Mouse (Mus musculus) neutrophil, adult 5-6 weeks (primary cell): Measurements from ENCODE around the gene Mdp1. TPM values are rescaled to one million over a fixed set of nuclear protein-coding genes. Genes with fewer than 3 reads are reported as not detected.
A peak's percentile ranks its signal among the peaks of the same experiment; 100 is the strongest.

ENCODE experiments used
- ATAC-seq: fragments of 151-379, 151-347 bp; 2 replicates; pipeline ENCODE4 v1.8.0; 2017; ENCODE audit warnings: mild to moderate bottlenecking, moderate TSS enrichment; ENCODE audit not compliant: insufficient number of reproducible peaks, poor library complexity, low FRiP score, severe bottlenecking; ENCODE audit errors: extremely low read depth
- total RNA-seq: library from RNA; stranded (forward); fragments of 200-1000 nt; gene quantifications from 2 replicates; pipeline ENCODE4 v1.2.3, GENCODE M21; 2017

Gene Mdp1
- total RNA-seq = 40.6 and 42.1 TPM in 2 replicates

DNA sequence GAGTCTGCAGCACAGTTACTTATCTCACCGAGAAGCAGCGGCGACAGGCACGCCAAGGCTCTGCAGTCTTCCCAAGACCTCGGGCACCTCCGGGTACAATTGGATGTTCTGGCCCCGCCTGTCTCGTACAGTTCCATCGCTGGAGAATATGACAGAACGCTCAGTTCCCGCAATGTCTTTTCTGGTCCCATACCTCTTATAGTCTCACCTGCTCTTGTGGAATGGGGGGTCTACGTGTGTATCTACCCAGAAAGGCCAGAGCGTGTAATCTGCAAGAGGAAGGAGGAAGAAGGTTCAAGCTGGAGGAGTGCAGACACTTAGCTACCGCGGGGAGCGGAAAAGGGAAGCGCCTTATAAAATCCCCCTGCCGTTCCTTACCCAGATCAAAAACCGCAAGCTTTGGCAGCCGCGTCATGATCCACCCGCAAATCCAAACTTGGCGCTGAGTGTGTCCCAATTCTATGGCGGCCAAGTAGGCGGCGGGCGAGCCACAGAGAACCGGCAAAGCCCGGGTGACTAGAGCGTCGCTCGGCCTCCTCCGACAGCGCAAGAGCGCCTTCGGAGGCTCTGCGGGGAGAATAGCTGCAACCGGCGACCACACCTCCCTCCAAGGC, at the start of gene Mdp1:
Gene Mdp1, minus strand, starts transcription at position 549 of the 614 bp plus-strand sequence.
- ATAC-seq = peak; percentile 84

DNA sequence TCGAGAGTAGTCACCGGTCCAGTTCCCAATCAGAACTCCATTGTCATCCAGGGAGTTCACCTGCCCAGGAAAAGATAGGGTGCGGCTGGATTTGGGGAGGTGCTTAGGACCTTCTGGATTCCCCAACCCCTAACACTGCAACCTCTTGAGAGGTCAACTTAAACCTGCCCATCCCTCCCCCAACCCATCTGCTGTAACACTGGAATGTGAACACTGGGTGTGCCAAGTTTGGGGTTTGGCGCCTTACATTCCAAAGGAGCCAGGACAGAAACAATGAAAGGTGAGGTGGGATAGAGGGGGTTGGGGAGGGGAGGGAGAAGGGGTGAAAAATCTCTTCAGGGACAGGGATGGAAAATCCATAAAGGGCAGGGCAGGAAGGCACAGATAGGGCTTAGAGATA, 49.2 kb upstream of the Mdp1 start:
- no peak for ATAC-seq

DNA sequence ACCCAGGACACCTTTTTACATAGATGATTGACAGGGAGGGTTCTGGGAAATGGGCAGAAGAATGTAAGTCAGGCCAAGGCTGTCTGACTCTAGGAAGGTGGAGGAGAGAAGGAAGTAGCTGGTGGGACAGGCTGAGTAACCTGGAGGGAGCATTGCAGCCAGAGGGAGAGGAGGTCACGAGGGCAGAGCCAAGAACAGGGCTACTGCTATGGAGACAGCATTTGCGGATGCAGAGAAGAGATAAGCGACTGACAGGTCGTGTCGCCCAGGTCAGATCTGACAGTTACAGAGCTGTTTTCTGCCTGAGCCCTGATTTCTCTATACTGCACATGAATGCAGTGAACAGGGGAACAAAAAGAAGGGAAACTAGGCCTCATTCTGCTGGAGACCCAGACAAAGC, 47.1 kb upstream of the Mdp1 start:
- no peak for ATAC-seq

DNA sequence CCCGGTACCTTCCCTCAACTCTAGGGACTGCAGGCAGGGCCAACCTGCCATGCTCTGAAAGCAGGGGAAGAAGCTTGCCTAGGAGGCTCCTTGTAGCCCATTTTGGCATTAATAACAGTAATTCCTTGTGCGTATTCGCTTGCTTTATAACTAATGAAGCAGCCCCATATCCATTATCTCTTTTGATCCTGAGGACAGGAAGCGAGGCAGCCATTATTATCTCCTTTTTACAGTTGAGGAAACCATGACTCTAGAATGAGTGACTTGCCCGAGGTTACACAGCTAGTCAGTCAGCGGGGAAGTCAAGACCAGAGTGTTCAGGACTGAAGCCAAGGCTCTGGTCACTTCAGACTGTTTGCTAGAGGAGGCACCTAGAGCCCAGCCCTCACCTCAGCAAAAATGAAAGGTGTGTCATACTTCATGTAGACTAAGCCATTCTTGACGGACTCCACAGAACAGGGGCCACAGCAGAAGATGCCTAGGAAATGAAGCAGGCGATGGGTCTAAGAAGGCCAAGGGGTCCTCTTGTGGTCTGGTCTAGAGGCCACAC, 45.8 kb upstream of the Mdp1 start:
- no peak for ATAC-seq

DNA sequence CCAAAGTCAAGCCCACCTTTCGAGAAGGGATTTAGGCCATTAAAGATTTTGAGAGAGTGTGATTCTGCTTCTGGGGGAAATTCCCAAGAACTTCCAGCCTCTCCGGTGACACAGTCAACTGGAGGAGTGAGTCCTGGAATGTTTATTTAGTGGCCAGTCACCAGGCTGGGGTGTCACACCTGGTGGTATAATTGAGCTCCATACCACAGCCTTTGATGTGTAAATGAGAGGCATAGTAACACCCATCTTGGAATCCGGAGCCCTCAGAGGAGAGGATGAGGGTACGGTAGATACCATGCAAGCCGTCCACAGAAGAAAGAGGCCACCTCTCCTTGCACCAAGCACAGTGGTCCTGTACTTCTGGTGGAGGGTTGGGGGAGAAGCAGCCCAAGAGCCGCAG, 42.5 kb upstream of the Mdp1 start:
- no peak for ATAC-seq

DNA sequence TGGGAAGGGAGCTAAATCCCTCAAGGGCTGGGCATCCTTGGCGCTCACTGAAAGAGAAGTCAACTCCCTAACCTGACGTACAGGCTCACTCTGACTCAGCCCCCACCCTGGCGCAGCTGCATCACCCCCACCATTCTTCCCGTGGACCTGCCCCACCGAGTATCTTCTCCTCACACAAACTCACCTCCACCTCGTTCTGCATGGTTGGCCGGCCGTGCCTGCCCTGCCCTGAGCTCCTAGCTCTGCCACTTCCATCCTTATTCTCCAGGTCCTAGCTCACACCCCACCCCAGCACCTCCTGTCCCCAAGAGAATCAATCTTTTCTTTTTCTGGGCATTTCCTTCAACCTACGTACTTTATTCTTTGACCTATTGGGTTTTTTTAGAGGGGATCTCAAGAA, 40.8 kb upstream of the Mdp1 start:
- no peak for ATAC-seq

DNA sequence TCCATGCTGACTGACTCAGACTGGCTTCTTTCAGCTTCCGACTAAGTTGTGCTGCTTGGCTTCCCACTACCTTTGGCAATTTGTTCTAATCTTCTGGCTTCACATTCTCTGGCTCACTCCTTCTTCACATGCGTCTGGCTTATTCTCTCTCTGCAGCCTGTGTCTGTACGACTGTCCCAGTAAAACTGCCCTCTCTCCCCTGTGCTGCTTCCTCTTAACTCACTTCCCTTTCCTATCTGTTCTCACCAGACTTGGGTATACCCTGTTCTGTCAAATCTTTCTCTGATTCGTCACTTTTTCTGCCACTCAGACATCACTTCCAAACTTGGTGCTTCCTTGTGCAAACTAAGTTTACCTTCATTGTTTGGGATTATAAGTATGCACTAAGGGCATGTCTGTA, 36.9 kb upstream of the Mdp1 start:
- ATAC-seq = peak; percentile 71

DNA sequence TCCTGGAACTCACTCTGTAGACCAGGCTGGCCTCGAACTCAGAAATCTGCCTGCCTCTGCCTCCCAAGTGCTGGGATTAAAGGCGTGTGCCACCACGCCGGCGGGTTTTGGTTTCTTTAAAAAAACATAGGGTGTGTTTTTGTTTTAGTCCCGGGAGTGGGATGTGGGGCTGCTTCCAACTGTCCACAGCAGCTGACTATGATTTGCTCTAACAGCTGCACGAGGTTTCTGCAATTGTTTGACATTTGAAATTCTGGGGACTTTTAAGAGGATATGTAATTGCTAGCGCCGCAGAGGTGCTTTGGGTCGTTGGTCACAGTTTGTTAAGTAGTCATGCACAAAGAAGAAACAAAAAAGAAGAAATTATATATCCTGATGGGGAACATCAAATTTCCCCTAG, 29.1 kb upstream of the Mdp1 start:
- ATAC-seq = no peak

DNA sequence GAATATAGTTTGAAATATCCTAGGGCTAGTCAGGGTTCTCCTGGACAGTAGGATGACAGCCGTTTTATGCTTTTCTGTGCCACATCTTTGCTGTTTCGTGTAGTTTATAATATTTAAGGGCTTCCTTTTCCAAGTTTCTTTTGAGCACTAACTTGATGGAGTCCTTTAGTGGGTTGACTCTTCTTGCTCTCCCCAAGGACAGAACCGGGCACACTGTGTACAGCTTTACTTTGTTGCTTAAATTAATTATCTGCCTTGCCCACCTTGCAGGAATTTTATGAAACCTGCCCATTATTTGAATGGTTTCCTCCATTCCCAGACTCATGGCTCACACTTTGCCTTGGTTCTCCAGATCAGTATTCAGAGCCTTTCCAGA, 21.8 kb upstream of the Mdp1 start:
- ATAC-seq = no peak

DNA sequence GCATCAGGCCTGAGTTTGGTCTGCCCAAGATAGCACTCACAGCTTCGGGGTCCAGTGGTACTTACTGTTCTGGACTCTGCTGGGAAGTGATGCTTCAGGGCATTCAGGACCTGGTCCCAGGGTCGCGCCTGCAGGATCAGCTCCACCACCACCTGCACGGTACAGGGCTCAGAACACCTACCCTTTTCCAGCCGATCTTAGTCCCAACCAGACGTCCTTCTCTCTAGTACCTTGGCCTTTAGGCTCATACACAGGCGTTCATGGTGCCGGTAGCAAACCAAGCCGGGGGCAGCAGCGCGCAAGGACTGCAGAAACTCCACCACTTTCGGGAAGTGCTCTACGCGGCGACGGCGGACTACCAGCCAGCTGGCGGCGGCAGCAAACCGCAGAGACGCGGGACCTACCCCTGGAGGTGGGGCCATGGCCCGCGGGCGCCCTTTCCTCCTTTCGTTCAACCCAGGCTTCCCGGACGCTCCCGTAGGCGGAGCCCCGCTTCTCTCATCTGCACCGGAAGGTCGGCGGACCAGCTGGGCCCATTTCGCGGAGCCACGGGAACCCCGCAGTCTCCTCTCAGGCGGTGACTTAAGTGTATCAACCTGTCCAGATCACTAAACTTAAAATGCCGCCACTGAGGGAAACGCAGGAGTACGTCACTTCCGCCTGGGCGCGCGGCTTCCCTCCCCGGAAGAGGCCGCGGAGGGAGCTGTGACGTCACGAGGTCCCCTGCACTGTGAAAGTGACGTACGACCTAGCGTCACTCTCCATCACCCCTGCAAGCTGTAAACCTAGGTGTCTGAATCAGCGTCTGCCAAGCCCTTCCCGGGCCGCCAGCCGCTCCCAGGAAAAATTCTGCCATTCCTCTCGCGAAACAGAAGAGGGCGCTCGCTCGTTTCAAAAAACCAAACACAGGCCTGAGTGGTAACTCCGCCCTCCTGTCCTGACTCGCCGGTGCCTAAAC, 21.1 kb upstream of the Mdp1 start, which contains the start of gene Tinf2:
Gene Tinf2, minus strand, starts transcription at position 661 of the 958 bp plus-strand sequence.
- peak; percentile 91 for ATAC-seq

DNA sequence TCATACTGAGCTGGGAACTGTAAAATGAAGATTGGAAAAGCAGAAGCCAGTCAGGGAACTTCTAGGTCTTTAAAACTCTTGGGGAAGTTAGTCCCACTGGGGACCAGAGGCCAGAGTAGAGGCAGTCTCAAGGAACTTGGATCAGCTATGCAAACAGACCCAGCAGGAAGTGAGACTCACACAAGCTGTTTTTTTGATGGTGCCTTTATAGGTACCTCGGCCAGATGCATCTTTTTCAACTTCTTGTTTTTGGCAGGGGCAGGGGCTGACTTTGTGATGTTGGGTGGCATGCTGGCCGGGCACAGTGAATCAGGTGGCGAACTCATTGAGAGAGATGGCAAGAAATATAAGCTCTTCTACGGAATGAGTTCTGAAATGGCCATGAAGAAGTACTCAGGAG, 17.3 kb upstream of the Mdp1 start:
- ATAC-seq = no peak

DNA sequence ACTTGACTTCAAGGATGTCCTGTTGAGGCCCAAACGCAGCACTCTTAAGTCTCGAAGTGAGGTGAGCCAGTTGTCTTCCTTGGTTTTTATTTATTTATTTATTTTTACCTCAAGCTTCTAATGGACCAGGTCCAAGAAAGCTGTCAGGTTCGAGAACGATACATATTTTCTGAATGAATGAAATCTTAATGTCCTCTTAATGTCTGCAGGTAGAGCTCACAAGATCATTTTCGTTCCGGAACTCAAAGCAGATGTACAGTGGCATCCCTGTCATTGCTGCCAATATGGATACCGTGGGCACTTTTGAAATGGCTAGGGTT, 12.4 kb upstream of the Mdp1 start:
- no peak for ATAC-seq

DNA sequence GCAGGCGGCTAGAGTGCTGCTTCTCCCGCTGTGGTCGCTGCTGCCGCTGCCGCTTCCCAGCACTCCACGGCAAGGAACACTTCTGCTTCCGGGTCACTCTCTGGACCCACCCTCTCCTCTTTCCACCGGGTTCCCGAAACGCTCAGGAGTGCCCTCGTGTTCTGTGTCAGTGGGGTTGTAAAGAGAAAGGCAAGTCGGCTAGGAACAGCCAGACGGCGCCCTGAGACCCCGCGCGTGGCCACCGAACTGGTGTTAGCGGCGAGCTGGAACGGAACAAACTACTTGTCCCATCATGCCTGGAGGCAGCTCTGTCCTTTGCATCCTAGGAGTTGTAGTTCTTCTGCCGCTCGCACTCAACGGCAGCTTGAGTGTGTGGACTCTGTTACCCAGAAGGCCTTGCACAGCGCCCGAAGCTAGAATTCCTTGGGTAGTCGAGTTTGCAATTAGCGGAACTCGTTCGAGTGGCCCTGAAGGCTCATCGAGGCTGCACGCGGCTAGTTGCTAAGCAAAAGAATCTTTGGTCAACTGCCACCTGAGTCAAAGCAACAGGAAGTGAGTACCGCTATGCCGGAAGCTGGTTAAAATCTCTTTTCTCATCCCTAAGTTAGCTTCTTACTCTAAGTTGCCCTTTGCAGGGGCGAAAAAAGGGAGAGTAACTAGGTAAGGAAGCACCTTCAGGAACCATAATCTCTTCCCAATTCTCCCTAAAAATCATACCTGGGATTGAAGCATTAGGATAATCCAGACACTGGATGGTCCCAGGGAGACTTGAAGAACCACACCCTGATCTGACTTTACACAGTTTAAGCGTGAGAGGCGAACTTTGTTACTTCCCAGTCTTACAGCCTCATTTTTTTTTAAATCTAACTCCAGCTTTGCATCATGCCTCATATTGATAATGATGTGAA, 11.8 kb upstream of the Mdp1 start, which contains the start of the genes Gmpr2 and Nedd8:
Gene Gmpr2, plus strand, starts transcription at position 109 of the 908 bp plus-strand sequence.
Gene Nedd8, minus strand, starts transcription at position 292 of the 908 bp plus-strand sequence.
- ATAC-seq = peak; percentile 98

DNA sequence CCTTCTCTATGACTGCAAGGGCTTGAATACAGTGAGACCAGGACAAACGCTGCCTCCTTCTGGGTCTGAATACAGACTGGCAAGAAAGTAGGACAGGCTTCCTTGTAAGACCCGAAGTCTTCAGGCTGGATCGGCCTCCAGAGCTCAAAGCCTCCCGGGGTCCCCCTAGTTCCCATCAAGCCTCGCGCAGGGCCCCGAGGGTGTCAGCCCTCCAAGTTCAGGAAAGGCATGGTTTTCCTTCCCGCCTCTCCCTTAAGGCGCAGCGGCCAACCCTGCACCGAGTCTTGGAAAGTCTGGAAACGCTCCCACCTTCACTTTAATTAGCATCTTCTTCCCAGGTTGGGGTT, 11.2 kb upstream of the Mdp1 start:
- no peak for ATAC-seq

DNA sequence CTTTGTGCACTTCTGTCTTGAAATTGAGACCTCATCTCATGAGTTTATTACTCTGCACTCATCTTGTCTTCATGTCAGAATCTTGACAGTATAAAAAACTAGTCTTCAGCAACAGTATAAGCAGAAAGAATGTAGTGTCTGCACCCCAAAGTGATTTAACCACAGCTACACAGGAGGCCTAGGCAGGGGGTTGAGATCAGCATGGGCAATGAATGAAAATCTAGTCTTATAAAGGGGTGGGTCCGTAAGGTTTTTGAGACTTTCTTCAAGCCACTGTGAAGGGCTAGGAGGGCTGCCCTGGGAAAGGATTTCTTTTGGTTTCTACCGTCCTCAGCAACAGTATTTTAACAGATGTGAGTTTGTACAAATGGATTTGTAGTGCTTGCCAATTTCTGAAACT, 328 bp upstream of the Mdp1 start:
- ATAC-seq = no peak

DNA sequence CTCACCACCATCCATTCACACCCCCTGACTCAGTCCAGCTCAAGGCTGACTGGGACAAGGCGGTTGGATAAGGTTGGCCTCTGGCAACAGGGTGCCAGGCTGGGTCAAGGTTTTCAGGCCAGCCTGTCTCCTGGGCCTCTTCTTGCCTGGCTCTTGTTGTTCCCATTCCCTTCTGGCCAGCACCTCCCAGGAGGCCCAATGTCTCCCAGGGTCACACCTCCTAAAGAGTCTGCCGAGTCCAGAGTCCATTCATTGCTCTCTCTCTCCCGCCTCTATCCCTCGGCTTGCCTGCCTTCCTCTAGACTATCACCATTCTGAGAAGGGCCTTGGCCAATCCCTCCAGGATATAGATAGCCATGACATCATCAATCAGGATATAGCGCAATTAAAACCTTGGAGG, 2.3 kb downstream of the Mdp1 start:
- ATAC-seq = no peak

DNA sequence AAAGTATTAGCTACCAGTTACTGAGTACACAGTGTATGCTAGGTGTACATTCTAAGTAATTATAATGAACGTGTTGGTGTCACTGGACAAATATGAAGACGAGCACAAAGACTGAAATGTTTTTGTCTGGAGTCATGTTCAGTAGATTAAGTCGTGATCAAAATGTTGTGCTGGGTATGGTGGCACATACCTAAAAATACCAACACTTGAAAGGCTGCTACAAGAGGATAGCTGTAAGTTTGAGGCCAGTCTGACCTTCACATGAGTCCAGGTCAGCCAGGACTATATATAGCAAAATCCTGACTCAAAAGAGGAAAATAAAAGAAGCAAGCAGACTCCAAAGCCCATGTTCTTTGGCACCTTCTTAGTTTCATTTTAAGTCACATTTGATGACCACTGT, 3.4 kb downstream of the Mdp1 start:
- ATAC-seq = no peak

DNA sequence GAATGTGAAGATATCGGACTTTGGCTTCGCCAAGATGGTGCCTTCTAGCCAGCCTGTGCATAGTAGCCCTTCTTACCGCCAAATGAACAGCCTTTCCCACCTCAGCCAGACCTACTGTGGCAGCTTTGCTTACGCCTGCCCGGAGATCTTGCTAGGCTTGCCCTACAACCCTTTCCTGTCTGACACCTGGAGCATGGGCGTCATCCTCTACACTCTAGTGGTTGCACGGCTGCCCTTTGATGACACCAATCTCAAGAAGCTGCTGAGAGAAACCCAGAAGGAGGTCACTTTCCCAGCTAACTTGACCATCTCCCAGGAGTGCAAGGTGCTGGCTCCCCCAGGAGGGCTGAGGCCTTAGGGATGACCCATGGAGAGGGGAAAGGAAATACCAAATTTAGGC, 8.8 kb downstream of the Mdp1 start:
- no peak for ATAC-seq

DNA sequence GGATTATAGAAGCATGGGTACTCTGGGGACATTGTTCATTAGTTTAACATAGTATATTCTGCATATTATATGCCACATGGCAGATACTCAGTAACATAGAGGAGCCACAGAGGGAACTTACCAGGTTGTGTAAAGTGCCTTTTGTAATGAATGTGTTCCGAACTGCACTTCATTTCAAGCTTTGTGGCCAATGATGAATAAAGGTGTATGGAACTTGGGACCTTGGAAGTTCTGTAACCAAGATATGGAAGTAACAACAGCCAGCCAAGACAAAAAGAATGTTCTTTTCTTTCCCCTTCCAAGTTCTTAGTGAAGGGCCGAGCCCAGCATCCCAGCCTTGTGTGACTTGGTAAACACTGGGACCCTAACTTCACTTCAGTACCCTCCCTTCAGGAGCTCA, 10.4 kb downstream of the Mdp1 start, which contains the start of gene Tssk4:
Gene Tssk4, plus strand, starts transcription at position 301 of the 400 bp plus-strand sequence.
- ATAC-seq = no peak
